Mouse (Mus musculus) layer of hippocampus, postnatal 14 days (tissue): ENCODE data around the gene Supt5. TPM values are rescaled to one million over a fixed set of nuclear protein-coding genes. Genes with fewer than 3 reads are reported as not detected.
A peak's percentile ranks its signal among the peaks of the same experiment; 100 is the strongest.

Experiments
- DNase-seq, 2 experiments: peaks; one replicate each; pipeline ENCODE4 v3.0.0; 2021 to 2022; ENCODE audit warnings: low spot score in 2 of 2, mixed read lengths in 1 of 2
- total RNA-seq, 2 experiments: library from RNA; stranded (reverse); gene quantifications; 2 replicates each; pipeline ENCODE4 v1.2.3; 2021

Gene Supt5
- total RNA-seq, 2 experiments from 2014 or later, result 109 TPM

DNA sequence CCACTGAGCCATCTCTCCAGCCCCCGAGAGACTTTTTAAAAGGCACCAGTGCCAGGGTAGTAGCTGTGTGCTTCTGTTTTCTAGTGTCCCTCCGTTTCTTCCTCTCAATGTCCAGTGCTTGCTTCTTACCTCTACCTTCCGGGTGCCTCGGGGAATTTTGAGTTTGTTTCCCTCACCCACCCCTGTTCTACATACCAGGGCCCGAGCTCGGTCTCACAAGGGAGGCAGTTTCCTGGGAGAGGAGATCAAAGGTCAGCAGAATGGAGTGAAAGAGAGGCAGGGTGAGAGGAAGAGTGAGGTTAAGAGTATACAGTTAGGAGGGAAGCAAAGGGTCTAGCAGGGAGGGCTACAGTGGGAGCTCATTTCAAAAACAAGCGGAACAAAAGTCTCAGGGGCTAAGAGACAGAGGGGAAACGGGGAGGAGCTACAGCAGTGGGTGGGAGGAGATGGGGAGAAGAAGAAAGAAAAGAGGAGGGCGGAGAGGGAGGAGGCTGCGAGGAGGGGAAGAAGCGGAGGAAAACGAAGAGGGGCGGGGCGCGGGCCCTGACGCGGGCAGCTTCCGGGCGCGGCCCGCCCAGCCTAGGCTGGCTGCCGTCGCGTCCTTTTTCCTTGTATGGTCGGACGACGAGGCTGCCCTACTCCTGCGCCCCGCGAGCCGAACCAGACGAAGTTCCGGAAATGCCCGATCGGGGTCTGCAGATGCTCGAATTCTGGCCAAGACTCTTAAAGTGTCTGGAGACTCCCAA is 36.8 kb upstream of the Supt5 start:
- DNase-seq, result peak in 1 of 2 experiments; percentile 78

DNA sequence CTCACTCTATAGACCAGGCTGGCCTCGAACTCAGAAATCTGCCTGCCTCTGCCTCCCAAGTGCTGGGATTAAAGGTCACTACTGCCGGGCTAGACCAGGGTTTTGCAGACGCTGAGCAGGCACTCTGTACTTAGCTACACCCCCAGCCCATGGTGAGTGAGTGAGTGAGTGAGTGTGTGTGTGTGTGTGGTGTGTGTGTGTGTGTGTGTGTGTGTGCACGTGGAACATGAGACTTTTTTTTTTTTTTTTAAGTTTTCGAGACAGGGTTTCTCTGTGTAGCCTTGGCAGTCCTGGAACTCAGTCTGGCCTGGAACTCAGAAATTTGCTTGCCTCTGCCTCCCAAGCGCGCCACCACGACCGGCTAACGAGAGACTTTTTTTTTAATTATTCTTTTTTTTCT is 36.1 kb upstream of the Supt5 start:
- DNase-seq, result no peak

DNA sequence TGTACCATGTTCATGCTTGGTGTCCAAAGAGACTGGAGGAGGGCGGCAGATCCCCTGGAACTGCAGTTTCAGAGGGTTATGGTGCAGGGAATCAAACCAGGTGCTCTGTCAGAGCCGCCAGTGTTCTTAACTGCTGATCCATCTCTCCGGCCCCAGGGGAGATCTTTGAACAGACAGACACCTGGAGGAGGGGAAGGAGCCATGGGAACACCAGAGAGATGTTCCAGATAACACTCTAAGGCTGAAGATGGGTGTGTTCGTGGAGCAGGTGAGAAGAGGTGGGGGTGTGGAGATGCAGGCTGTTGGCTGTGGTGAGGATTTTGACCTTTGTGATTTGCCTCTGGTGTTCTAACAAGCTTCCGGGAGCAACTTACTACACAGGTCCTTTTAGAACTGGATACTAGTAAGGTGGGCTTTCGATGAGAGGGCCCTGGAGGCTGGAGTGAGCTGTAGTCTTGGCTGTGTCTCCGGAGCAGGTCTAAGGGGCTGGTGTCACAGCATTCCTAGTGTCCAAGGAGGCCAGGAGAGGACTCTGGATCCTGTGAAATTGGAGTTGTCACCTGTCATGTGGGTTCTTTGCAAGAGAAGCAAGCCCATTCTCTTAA is 35.4 kb upstream of the Supt5 start:
- no peak for DNase-seq

DNA sequence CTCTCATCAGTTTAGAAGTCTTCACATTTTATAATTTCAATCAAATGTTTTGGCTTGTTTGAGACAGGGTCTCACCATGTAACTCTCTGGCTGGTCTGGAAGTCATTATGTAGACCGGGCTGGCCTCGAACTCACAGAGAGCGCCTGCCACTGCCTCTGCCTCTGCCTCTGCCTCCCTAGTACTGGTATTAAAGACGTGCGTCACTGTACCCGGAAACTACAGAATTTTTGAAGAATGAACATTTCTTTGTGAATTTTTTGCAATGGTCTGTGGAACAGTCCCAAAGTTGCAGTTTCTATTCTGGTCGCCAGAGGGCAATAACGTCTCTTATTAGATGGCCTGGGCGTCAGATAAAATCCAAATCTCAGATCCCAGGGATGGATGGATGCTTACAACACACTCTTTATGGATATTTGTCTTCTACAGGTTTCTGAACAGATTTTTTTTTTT is 34.6 kb upstream of the Supt5 start:
- peak; percentile 71 to 90 for DNase-seq

DNA sequence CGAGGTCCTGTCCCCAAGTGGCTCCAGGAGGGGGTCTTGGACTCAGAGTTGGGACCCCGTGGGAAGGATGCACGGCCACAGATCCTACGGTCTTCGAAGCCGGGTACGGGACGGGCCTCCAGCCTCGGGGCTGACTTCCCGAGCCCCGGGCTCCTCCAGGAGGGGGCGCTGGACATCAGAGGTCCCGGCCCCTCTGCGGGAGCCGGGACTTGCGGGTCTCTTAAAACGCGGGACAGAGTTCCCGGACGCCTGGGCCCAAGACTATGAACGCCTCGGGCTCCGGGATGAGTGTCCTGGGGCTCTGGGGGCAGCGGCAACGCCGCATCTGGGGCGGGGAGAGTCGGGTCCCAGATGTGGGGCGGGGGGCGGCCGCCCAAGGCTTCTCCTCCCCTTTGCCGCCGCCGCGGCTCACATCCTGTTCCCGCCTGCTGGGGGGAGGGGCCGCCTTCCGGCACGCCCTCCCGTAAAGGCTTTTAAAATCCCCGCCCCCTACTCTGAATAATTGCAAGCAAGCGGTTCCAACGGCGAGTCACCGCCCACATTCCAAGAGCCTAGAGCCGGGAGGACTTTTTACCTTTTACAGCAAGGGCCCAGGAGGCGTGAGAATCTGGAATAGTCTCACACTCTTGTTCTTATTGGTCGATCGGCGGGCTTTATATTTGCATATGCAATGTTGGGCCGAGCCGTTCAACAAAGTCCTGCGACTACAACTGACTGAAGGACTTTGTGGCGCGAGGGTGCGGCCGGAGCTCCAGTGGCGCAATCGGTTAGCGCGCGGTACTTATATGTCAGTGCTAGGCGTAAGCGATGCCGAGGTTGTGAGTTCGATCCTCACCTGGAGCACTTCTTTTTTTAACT is 33.9 kb upstream of the Supt5 start, which contains the start of gene Plekhg2:
Plekhg2 (minus strand) TSS at position 349 of the 858 bp plus-strand sequence.
- DNase-seq, result peak; percentile 96

DNA sequence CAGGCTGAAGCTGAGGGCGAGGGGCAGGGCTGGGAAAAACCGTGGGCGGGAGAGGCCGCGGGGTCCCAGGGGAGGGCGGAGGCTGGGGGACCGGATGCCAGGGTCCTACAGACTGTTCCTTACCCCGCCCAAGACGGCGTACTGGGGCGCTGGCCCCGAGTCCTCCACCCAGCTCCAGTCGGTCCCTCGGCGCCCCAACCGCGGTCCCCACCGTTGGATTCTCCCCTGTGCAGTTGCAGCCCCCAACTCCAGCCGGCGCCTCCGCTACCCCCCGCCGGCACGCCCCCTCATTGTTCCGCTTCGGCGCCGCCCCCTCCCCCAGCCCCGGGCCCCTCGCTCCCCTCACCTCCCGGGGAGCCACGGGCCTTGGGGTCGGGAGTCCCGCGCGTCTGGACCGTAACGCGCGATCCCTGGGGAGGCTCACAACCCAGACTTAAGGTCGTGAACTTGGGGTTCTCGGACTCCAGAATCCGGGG is 33.0 kb upstream of the Supt5 start:
- no peak for DNase-seq

DNA sequence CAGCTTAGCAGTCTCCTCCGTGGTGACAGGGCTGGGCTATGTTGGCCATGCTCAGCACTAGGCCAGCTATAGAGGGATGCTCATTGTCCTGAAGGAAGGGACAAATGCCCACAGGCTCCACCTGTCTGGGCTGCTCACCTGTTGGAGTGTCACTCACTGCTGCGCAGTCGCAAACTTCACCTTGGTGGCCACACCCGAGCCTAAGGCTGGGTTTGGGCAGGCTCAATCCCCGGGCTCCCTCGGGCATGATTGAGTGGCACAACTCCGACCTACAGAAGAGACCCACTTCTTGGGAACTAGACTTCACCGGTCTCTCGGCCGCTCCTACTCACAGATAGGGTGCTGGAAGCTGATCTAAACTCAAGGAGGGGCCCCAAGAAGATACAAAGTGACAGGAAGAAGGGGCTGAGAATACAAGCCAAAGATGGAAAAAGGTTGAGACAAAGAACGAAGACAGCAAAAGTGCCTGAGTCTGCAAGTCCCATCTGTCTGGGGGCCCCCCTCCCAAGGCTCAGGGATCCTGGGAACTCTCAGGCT is 32.5 kb upstream of the Supt5 start:
- no peak for DNase-seq

DNA sequence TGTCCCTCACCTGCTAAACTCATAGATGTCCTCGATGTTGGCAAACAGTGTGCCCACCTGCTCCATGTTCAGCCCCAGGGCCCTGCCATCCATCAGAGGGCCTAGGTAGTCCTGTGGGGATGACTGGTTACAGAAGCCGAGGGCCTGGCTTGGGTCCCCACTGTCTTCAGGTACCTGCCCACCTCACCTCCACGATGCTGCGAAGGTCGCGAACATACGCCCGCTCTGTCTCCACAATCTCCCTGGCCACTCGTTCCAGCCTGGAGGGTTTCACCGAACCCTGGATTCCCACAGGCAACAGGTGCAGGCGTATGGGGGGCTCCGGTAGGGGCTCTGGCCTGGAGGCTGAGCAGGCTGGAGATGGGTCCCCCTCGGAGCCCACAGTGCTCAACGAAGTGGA is 31.5 kb upstream of the Supt5 start:
- DNase-seq, result no peak

DNA sequence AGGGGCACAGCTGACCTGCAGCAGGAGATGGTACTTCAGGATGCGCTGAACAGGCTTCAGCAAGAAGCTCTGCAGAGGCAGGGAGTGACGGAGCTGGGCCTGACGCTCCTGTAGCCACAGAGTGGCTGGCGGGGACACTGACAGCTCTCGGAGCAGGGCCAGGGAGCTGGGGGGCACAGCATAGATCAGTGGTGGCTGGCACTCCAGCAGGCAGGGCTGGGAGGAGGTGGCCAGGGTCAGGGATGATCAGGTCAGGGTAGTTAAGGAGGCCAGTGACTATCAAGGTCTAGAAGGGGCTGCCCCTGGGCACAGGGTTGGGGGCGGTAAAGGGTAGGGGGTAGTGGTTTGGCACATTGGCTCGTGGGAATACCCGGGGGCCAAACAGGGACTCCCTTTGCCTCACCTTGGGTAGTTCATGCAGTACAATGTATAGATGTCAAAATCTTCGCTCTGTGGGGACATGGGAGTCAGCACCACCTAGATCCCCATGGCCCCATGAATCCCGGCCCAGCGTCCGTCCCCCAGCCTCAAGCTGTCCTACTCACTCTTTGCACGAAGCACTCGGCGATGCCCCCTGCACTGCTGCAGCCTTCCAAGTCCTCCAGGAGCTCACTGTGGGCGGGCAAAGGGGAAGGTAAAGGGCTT is 29.9 kb upstream of the Supt5 start:
- DNase-seq, result no peak

DNA sequence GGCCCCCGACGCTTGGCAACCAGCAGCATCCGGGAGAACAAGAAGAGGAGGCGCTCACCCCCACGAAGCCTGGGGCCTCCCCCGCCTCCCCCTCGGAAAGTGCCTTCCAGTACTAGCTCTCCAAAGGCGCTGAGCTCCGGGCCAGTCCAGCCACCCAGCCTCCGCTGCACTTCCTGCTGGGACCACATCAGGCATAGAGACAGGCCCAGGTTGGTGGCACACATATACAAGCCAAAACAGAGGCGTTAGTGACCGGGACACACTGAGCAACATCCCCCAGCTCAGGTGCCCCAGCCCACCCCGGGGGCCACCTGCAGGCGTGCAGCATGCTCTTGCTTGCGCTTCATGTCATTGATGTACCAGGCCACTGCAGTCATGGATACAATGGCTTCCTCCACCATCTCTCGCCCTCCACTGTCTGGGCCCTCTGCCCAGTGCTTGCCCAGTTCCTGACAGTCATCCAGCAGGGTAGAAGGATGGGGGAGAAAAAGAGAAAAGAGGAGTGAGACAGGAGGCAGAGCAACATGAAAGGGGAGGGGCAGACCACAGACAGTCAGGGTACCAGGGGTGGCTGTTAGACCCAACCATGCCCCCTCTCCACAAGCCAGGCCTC is 29.2 kb upstream of the Supt5 start:
- no peak for DNase-seq

DNA sequence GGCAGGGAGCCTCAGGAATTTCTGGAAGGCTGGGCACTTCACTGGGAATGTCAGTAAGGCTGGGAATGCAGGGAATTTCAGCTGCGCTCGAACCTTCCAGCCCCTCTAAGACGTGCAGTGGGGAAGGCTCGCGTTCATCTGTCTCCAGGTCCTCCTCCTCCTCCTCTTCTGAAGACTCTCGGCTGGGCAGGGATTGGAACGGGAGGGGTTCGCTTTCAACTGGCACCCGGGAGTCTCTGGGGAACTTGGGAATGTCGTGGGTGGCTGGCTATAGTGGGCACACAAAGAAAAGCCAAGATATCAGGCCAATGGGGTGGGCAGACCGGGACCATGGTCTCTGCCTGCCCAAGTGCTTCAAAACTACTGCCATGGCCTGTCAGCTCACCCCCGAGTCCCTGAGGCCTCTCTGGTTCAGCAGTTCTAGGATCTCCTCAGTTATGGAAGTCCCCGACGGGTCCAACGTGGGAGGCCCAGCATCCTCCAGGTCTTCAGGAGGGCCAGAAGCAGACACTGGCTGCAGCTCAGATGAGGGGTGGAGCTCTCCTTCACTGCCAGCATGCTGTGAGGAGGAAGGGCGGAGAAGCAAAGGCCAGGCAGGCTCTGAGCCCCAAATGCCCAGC is 24.0 kb upstream of the Supt5 start:
- DNase-seq, result no peak

DNA sequence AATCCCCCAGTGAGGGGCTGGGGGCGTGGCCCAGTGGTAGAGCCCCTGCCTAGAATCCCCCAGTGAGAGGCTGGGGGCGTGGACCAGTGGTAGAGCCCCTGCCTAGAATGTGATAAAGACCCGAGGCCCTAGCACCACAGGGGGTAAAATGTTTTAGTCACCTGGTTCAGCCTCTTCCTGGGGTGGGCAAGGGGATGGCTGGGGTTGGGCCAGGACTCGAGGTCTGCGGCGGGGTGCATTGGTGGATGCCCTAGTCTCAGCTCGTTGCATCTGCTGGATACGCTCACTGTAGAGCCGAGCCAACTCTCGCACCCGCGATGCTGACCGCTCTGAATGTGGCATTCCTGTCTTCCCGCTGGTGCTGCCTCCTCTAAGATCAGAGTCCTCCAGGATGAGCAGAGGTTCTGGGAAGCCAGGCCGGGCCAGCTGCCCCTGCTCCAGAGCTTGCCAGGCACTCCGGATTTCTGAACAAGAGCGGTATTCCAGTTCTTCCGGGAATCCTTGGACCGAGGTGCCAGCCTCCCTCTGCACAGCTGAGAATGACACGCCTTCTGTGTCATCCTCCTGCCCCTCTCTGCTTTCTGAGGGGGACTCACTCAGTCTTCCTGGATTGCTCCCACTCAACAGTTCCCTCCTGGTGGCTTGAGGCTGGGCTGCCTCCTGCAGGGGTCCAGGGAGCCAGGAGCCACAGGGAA is 23.2 kb upstream of the Supt5 start:
- no peak for DNase-seq

DNA sequence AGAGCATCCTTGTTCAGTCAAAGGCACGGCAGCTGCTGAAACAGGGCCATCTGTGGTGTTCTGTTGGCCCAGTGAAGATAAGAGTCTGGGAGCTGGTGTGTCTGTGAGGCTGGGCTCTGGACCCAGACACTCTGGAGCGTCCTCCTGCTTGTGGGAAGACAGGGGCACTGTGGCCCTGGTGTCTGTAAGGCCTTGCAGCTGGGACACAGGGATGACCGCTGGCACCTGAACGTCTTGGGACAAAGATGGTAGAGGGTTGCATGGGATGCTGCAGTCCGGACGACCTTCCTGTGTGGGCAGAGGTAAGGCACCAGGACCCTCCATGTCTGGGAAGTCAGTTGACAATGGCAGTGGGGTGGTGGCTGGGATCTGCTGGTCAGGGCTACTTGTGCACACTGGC is 21.7 kb upstream of the Supt5 start:
- DNase-seq, result no peak

DNA sequence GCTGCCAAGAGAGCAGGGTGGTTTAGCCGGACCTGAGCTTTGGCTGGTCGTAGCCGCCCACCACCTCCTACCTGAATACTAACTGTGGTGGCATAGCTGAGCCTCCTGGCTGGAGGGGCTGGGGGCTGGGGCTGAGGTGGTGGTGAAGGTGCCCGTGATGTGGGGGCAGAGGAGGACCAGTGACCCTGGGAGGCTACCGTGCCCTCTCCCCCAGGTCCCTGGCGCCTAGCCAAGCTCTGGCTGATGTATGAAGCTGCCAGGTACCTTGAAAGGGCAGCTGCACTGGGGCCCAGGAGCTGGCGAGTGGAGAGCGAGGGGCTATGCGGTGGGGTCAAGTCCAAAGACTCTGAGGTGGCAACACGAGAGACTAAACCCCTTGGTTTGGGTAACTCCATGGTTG is 21.3 kb upstream of the Supt5 start:
- no peak for DNase-seq

DNA sequence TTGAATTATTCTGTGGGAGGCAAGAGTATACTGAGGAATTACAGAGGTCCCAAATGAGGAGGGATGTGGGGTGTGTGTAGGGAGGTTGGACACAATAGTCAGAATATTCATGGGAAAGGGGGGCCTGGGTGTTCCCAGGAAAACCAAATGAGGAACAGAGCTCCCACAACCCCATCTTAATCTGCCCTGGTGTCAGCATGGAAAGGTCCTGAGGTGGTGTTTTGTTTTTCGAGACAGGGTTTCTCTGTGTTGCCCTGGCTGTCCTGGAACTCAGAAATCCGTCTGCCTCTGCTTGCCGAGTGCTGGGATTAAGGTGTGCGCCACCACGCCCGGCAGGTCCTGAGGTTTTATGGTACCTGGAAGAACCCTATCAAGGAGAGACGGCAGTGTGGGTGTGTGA is 19.9 kb upstream of the Supt5 start:
- no peak for DNase-seq

DNA sequence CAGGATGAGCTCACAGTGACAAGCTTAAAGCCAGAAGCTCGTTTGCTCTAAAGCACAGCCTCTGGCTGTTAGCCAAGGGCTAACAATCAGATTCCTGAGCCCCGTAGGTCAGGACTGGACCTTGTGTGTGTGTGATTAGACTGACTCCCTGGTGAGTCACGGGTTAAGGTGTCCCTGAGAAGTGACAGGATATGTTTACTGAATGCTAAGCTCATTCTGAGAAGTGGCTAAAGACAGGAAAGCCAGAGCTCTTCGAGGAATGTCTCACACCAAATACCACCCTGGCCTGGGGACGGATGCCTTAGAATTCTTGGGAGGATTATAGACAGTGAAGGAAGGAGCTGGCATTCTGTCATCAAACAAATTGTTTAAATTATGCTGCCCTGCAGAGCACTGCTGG is 19.4 kb upstream of the Supt5 start:
- no peak for DNase-seq

DNA sequence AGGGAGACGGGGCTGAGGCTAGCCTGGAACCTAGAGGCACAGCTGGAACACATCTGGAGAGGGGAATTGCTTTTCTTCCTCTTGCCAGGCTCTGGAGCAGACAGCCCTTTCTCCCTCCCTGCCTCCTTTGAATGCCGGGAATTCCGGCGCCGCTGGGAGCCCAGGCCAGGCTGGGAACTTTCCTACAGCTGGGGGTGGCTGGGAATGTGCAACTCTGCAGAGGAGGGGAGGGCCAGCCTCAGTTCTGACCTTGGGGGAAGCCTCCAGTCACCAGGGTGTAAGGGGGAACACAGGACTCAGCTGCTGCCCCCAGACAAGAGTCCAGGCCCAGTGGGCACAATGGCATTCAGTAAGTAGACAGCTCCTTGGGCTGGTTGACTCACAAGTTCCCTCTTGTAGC is 18.4 kb upstream of the Supt5 start:
- no peak for DNase-seq

DNA sequence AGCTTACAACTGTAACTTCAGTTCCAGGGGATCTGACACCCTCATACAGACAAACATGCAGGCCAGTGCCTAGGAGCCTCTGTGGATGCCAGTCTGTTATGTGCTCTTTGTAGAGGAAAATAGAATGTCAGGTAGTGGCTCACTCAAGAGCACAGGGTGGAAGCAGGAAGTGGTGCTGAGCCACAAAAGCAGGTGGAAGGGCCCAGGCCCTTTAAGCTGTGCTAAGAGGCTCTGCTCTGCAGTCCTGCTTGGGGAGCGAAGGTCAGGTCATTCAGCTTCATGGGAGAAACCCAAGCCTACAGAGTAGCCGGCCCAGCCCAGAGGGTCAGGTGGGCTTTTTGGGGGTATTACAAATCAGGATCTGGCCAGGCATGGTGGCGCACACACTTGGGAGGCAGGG is 16.7 kb upstream of the Supt5 start:
- DNase-seq, result no peak

DNA sequence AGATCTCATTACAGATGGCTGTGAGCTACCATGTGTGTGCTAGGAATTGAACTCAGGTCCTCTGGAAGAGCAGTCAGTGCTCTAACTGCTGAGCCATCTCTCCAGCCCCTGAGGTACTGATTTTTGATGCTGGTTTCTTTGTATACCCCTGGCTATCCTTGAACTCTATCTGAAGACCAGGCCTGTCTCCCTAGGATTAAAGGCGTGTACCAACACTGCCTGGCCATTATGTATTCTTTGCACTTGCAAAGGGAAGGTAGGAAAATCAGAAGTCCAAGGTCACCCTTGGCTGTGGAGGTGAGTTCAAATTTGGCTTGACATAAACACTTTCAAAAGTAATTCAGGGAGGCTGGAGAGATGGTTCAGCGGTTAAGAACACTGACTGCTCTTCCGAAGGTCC is 16.1 kb upstream of the Supt5 start:
- no peak for DNase-seq
